Mouse (Mus musculus): ENCODE data around the gene Fam129b.

- no peak for TF ChIP-seq MAZ (IDR thresholded peaks at IDR 0.05; ENCODE audit: low read depth, low read length)
- TF ChIP-seq CTCF (conservative IDR thresholded peaks at IDR 0.05 in 1 of 2, IDR thresholded peaks at IDR 0.05 in 1 of 2; ENCODE audit: low read depth in 2 of 2, low read length in 2 of 2), result no peak
- TF ChIP-seq UBTF (IDR thresholded peaks at IDR 0.05; ENCODE audit: low read depth, low read length), result no peak
- TF ChIP-seq EP300 (IDR thresholded peaks at IDR 0.05; ENCODE audit: low read length), result no peak
- no peak for TF ChIP-seq ZNF384 (IDR thresholded peaks at IDR 0.05; ENCODE audit: low read depth, low read length)
- no peak for TF ChIP-seq POLR2A (IDR thresholded peaks at IDR 0.05; ENCODE audit: low read depth, low read length)
These were observed 8.8 kb downstream of the Fam129b start for GRCm38 (mm10) chr2:32884745-32885144.
